Mouse (Mus musculus) left cerebral cortex, postnatal 10 days (tissue): ENCODE results near the gene Dync1i2. TPM values are rescaled to one million over a fixed set of nuclear protein-coding genes. Genes with fewer than 3 reads are reported as not detected.

Experiments
- DNase-seq, 2 experiments: peaks; one replicate each; pipeline ENCODE4 v3.0.0; 2021 to 2022; ENCODE audit warnings: low spot score in 2 of 2, mixed read lengths in 1 of 2; ENCODE audit errors: extremely low spot score in 1 of 2
- intact Hi-C: fragments of 180-260 bp; cut with DNase I; formaldehyde crosslinking; loops from one replicate; pipeline ENCODE4 v1.15.1; 2025
- total RNA-seq, 2 experiments: library from RNA; stranded (reverse); gene quantifications; 2 replicates each; pipeline ENCODE4 v1.2.3; 2021

Gene Dync1i2
- total RNA-seq, 2 experiments from 2014 or later, result 179 to 183 TPM

GRCm38 (mm10) chr2:71250841-71251240 lies 39.3 kb downstream of the Dync1i2 start:
- intact Hi-C loops, result loop anchor here (10.0 kb wide), 1 partner anchor 564 kb away; no protein-coding TSS in a partner anchor
- no peak for DNase-seq

GRCm38 (mm10) chr2:71254836-71255235 lies 43.3 kb downstream of the Dync1i2 start:
- intact Hi-C loops, result loop anchor here (10.0 kb wide), 1 partner anchor 560 kb away; no protein-coding TSS in a partner anchor
- no peak for DNase-seq

GRCm38 (mm10) chr2:71256581-71256980 lies 45.1 kb downstream of the Dync1i2 start:
- intact Hi-C loops, result loop anchor here (10.0 kb wide), 1 partner anchor 558 kb away; no protein-coding TSS in a partner anchor
- no peak for DNase-seq

GRCm38 (mm10) chr2:71264585-71264984 lies 53.1 kb downstream of the Dync1i2 start:
- intact Hi-C loops, result no loop called here
- DNase-seq, result no peak

- DNase-seq, result no peak
- intact Hi-C loops, result no loop called here
These were observed 57.2 kb downstream of the Dync1i2 start for GRCm38 (mm10) chr2:71268691-71269090.

GRCm38 (mm10) chr2:71269332-71269731 lies 57.8 kb downstream of the Dync1i2 start:
- intact Hi-C loops, result no loop called here
- no peak for DNase-seq

- intact Hi-C loops, result no loop called here
- no peak for DNase-seq
These were observed 58.6 kb downstream of the Dync1i2 start for GRCm38 (mm10) chr2:71270085-71270484.

GRCm38 (mm10) chr2:71273955-71274679 lies 62.6 kb downstream of the Dync1i2 start:
- intact Hi-C loops, result no loop called here
- DNase-seq, result peak in 1 of 2 experiments; percentile 45

GRCm38 (mm10) chr2:71275734-71276133 lies 64.2 kb downstream of the Dync1i2 start:
- intact Hi-C loops, result no loop called here
- DNase-seq, result no peak

GRCm38 (mm10) chr2:71278791-71279775 lies 67.6 kb downstream of the Dync1i2 start:
- DNase-seq, result peak in 1 of 2 experiments; percentile 17
- intact Hi-C loops, result no loop called here

- DNase-seq, result no peak
- intact Hi-C loops, result no loop called here
These were observed 70.5 kb downstream of the Dync1i2 start for GRCm38 (mm10) chr2:71281981-71282380.

GRCm38 (mm10) chr2:71290107-71290775 lies 78.7 kb downstream of the Dync1i2 start:
- peak in 1 of 2 experiments; percentile 41 for DNase-seq
- intact Hi-C loops, result no loop called here

GRCm38 (mm10) chr2:71291566-71291965 lies 80.1 kb downstream of the Dync1i2 start:
- intact Hi-C loops, result no loop called here
- no peak for DNase-seq

- intact Hi-C loops, result no loop called here
- DNase-seq, result no peak
These were observed 82.5 kb downstream of the Dync1i2 start for GRCm38 (mm10) chr2:71293983-71294382.

GRCm38 (mm10) chr2:71294489-71294888 lies 83.0 kb downstream of the Dync1i2 start:
- DNase-seq, result no peak
- intact Hi-C loops, result no loop called here

- no peak for DNase-seq
- intact Hi-C loops, result no loop called here
These were observed 84.3 kb downstream of the Dync1i2 start for GRCm38 (mm10) chr2:71295844-71296243.

- DNase-seq, result no peak
- intact Hi-C loops, result no loop called here
These were observed 86.0 kb downstream of the Dync1i2 start for GRCm38 (mm10) chr2:71297501-71297900.

GRCm38 (mm10) chr2:71298729-71299128 lies 87.2 kb downstream of the Dync1i2 start:
- no peak for DNase-seq
- intact Hi-C loops, result no loop called here

GRCm38 (mm10) chr2:71302156-71302663 lies 90.7 kb downstream of the Dync1i2 start:
- DNase-seq, result no peak
- intact Hi-C loops, result no loop called here
